ENCODE assay signal across 8 mouse cellular contexts in genomic region chr19:15649368-15649767, GRCm38 (mm10).
DNase-seq lines count a peak whose midpoint lies in the region; ATAC-seq and TF ChIP-seq lines count a peak whose summit lies in the region.

No protein-coding gene starts in this region.

- peak; percentile 48 for DNase-seq in CD4-positive, CD25-positive, alpha-beta regulatory T cell, adult 2 months (ENCODE audit: low read depth, low spot score)
- DNase-seq in layer of hippocampus, adult 11-12 months (ENCODE audit: low spot score), result peak; percentile 12
- no peak for DNase-seq in layer of hippocampus, adult 9-11 months
- no peak for DNase-seq in Patski (ENCODE audit: low read depth, low spot score)
- DNase-seq in fibroblast of lung, adult 2 months (ENCODE audit: low read depth), result peak; percentile 1
- DNase-seq in lung, postnatal 36 days, result peak; percentile 13
- DNase-seq in urinary bladder, postnatal 14 days (ENCODE audit: low spot score), result no peak

- in situ Hi-C loops in Patski (cut with MboI; ENCODE audit: low pct_unique_long_range_greater_than_20kb), result no loop called here

- no peak for ATAC-seq in CD4-positive, CD25-positive, alpha-beta regulatory T cell, adult 4 months
- ATAC-seq in Patski, result peak; percentile 80

- CTCF ChIA-PET in Patski (lab: Charles Lee), result interaction anchor here (0.9 kb wide), 1 partner anchor 18 kb away, joined by 5 read pairs; no protein-coding TSS in a partner anchor

- H3K27me3 ChIP-seq in Patski, result peaks cover 11% of the 10 kb centered on the region

- peak; percentile 87 for TF ChIP-seq CTCF in Patski (IDR thresholded peaks at IDR 0.05)

- POLR2A ChIA-PET in Patski (lab: Charles Lee), result interaction anchor here (0.6 kb wide), 1 partner anchor 272 kb away, joined by 3 read pairs; no protein-coding TSS in a partner anchor

Comparison
In these comparisons a context has a peak if more than half of its experiments do, and no peak if none do; other contexts are left out.
1. DNase-seq: peak in CD4-positive, CD25-positive, alpha-beta regulatory T cell, adult 2 months (single experiment), layer of hippocampus, adult 11-12 months (single experiment), fibroblast of lung, adult 2 months (single experiment) and lung, postnatal 36 days (single experiment); none in layer of hippocampus, adult 9-11 months (single experiment), Patski (single experiment) and urinary bladder, postnatal 14 days (single experiment).